Mouse (Mus musculus) C2C12 (cell line): ENCODE measurements around the gene Nenf.

Experiments
- CEBPB ChIP-seq: IDR thresholded peaks from one replicate; pipeline ENCODE4 v1.6.1; 2011; ENCODE audit warnings: low read depth, mild to moderate bottlenecking, control low read depth, moderate library complexity
- CTCF ChIP-seq: IDR thresholded peaks from one replicate; pipeline ENCODE4 v1.5.1; 2011; ENCODE audit not compliant: control insufficient read depth, insufficient read depth, insufficient read length
- MAX ChIP-seq: IDR thresholded peaks from one replicate; pipeline ENCODE4 v1.6.1; 2011; ENCODE audit warnings: mild to moderate bottlenecking, control low read depth
- MYOD1 ChIP-seq: IDR thresholded peaks from one replicate; pipeline ENCODE4 v1.6.1; 2011; ENCODE audit warnings: low read depth; ENCODE audit not compliant: control insufficient read depth, insufficient read length

DNA sequence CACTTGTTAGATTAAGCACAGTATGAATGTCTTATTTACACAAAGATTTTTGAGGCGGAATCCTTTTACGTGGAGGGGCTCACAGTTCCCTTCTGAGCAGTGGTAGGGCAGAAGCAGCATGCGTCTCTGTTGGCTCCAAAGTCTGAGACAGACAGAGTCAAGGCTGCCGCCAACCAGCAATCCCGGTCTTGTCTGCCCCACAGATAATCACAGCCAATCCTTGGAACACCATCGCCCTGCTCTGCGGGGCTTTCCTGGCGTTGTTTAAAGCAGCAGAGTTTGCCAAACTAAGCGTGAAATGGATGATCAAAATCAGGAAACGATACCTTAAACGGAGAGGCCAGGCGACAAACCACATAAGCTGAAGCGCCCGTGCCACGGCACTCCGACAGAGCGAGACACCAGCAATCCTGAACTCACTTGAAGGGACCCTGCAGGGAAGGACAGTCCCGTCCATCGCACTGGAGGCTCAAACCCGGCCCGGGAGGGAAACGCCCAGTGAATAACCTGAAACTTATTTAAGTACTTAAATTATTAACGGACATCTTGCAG, 31.6 kb upstream of the Nenf start:
- TF ChIP-seq CTCF (no peak), MYOD1 (no peak), MAX (no peak), CEBPB (no peak)
